Comparison of ENCODE assay signal across 32 mouse cellular contexts in genomic region chr10:113615931-113616330, GRCm38 (mm10).
"Had no signal": no experiment of that assay in that cellular context is flagged by ENCODE, and none has a peak within 500 bp of the region (broad histone marks: within the 10 kb centered on the region; RNA-seq: fewer than 3 reads in every experiment).

No protein-coding gene starts in this region.

- ATAC-seq: liver, embryonic 12.5 days; liver, postnatal 0 days; lung, postnatal 0 days; midbrain, embryonic 13.5 days; midbrain, embryonic 15.5 days; midbrain, embryonic 16.5 days had no signal

- H3K9me3 ChIP-seq: limb, embryonic 10.5 days; limb, embryonic 12.5 days; limb, embryonic 13.5 days; limb, embryonic 15.5 days; liver, embryonic 12.5 days; liver, embryonic 13.5 days; liver, embryonic 15.5 days; lung, embryonic 15.5 days; megakaryocyte, embryonic 14.5 days; midbrain, embryonic 10.5 days; midbrain, embryonic 12.5 days; midbrain, embryonic 13.5 days; midbrain, embryonic 15.5 days; neural tube, embryonic 12.5 days had no signal

- H3K4me1 ChIP-seq: limb, embryonic 10.5 days; limb, embryonic 12.5 days; limb, embryonic 13.5 days; limb, embryonic 15.5 days; liver, embryonic 12.5 days; liver, embryonic 13.5 days; liver, embryonic 15.5 days; lung, embryonic 15.5 days; megakaryocyte, embryonic 14.5 days; midbrain, embryonic 10.5 days; midbrain, embryonic 12.5 days; midbrain, embryonic 13.5 days; midbrain, embryonic 15.5 days; neural tube, embryonic 12.5 days had no signal

- H3K27me3 ChIP-seq: limb, embryonic 12.5 days; limb, embryonic 13.5 days; limb, embryonic 15.5 days; liver, embryonic 12.5 days; liver, embryonic 13.5 days; liver, embryonic 15.5 days; lung, embryonic 15.5 days; megakaryocyte, embryonic 14.5 days; midbrain, embryonic 12.5 days; midbrain, embryonic 13.5 days; midbrain, embryonic 15.5 days; neural tube, embryonic 12.5 days had no signal

- DNase-seq: left cerebral cortex, postnatal 4 days; liver; liver, embryonic 13.5 days; liver, postnatal 0 days; lung, adult 18-20 months; lung, adult 2 months; lung, embryonic 14.5 days; lung, postnatal 10 days; lung, postnatal 14 days; lung, postnatal 36 days; lung, postnatal 4 days; midbrain, embryonic 14.5 days had no signal

- H3K4me2 ChIP-seq: limb, embryonic 12.5 days; limb, embryonic 13.5 days; limb, embryonic 15.5 days; liver, embryonic 11.5 days; liver, embryonic 12.5 days; liver, embryonic 13.5 days; liver, embryonic 15.5 days; lung, embryonic 14.5 days; lung, embryonic 15.5 days; midbrain, embryonic 11.5 days; midbrain, embryonic 12.5 days; midbrain, embryonic 13.5 days; midbrain, embryonic 15.5 days; neural tube, embryonic 12.5 days had no signal

- H3K36me3 ChIP-seq: limb, embryonic 10.5 days; limb, embryonic 12.5 days; limb, embryonic 13.5 days; limb, embryonic 15.5 days; liver, embryonic 12.5 days; liver, embryonic 13.5 days; liver, embryonic 15.5 days; lung, embryonic 15.5 days; midbrain, embryonic 10.5 days; midbrain, embryonic 12.5 days; midbrain, embryonic 13.5 days; midbrain, embryonic 15.5 days; neural tube, embryonic 12.5 days had no signal

- H3K27ac ChIP-seq: limb, embryonic 10.5 days; limb, embryonic 12.5 days; limb, embryonic 13.5 days; limb, embryonic 15.5 days; liver, embryonic 12.5 days; liver, embryonic 13.5 days; liver, embryonic 14.5 days; liver, embryonic 15.5 days; lung, embryonic 15.5 days; macrophage; midbrain, embryonic 10.5 days; midbrain, embryonic 12.5 days; midbrain, embryonic 13.5 days; midbrain, embryonic 15.5 days; neural tube, embryonic 12.5 days had no signal

- H3K4me3 ChIP-seq: limb, embryonic 10.5 days; limb, embryonic 12.5 days; limb, embryonic 13.5 days; limb, embryonic 15.5 days; liver, embryonic 12.5 days; liver, embryonic 13.5 days; liver, embryonic 15.5 days; lung, embryonic 15.5 days; megakaryocyte, embryonic 14.5 days; midbrain, embryonic 10.5 days; midbrain, embryonic 12.5 days; midbrain, embryonic 13.5 days; midbrain, embryonic 15.5 days; myocyte; neural tube, embryonic 12.5 days had no signal

- H3K9ac ChIP-seq: limb, embryonic 12.5 days; limb, embryonic 13.5 days; limb, embryonic 15.5 days; liver, embryonic 12.5 days; liver, embryonic 13.5 days; liver, embryonic 14.5 days; liver, embryonic 15.5 days; liver, postnatal 0 days; lung, embryonic 14.5 days; lung, embryonic 15.5 days; midbrain, embryonic 12.5 days; midbrain, embryonic 13.5 days; midbrain, embryonic 15.5 days; neural tube, embryonic 12.5 days had no signal
